Mouse (Mus musculus) C2C12 (cell line): Measurements from ENCODE around the gene Anxa8. TPM values are rescaled to one million over a fixed set of nuclear protein-coding genes. Genes with fewer than 3 reads are reported as not detected.

ENCODE experiments used
- H3K27me3 ChIP-seq: one replicate; pipeline ENCODE4 v1.6.1; 2011; ENCODE audit not compliant: control insufficient read depth, insufficient read depth, insufficient read length
- H3K36me3 ChIP-seq: one replicate; pipeline ENCODE4 v1.6.1; 2011; ENCODE audit not compliant: control insufficient read depth, insufficient read depth
- H3K4me3 ChIP-seq: one replicate; pipeline ENCODE4 v1.5.1; 2011; ENCODE audit warnings: mild to moderate bottlenecking, control low read depth; ENCODE audit not compliant: poor library complexity, insufficient read depth, severe bottlenecking
- H3K79me2 ChIP-seq: one replicate; pipeline ENCODE4 v1.6.1; 2011; ENCODE audit not compliant: control insufficient read depth, insufficient read depth
- H3K79me3 ChIP-seq: one replicate; pipeline ENCODE4 v1.6.1; 2011; ENCODE audit warnings: low read depth, control low read depth
- H3ac ChIP-seq: one replicate; pipeline ENCODE3; 2011; ENCODE audit warnings: low read depth; ENCODE audit not compliant: control insufficient read depth, insufficient read length
- CEBPB ChIP-seq: IDR thresholded peaks from one replicate; pipeline ENCODE4 v1.6.1; 2011; ENCODE audit warnings: low read depth, mild to moderate bottlenecking, control low read depth, moderate library complexity
- CTCF ChIP-seq: IDR thresholded peaks from one replicate; pipeline ENCODE4 v1.5.1; 2011; ENCODE audit not compliant: control insufficient read depth, insufficient read depth, insufficient read length
- FOSL1 ChIP-seq: IDR thresholded peaks from one replicate; pipeline ENCODE4 v1.8.0; 2011; ENCODE audit warnings: mild to moderate bottlenecking, low read length; ENCODE audit not compliant: poor library complexity, insufficient read depth, severe bottlenecking
- MAX ChIP-seq: IDR thresholded peaks from one replicate; pipeline ENCODE4 v1.6.1; 2011; ENCODE audit warnings: mild to moderate bottlenecking, control low read depth
- MYOD1 ChIP-seq: IDR thresholded peaks from one replicate; pipeline ENCODE4 v1.6.1; 2011; ENCODE audit warnings: low read depth; ENCODE audit not compliant: control insufficient read depth, insufficient read length
- MYOG ChIP-seq: IDR thresholded peaks from one replicate; pipeline ENCODE4 v1.6.1; 2011; ENCODE audit not compliant: control insufficient read depth, insufficient read length; ENCODE audit errors: extremely low read depth
- USF1 ChIP-seq: IDR thresholded peaks from one replicate; pipeline ENCODE4 v1.6.1; 2011; ENCODE audit warnings: low read depth, mild to moderate bottlenecking, control low read depth, moderate library complexity
- polyA plus RNA-seq: library from polyadenylated mRNA; unstranded; fragments of >200 nt; fragmentation: generic; extraction: Trizol; gene quantifications from one replicate; pipeline ENCODE4 v1.2.1, GENCODE M21; 2012; ENCODE audit warnings: missing spikeins

Anxa8 gene
- polyA plus RNA-seq, 1 experiment, result 33.1 TPM

- TF ChIP-seq CEBPB (no peak), CTCF (no peak), MAX (peak; percentile 76), MYOG (no peak), MYOD1 (no peak), USF1 (no peak), FOSL1 (peak; percentile 32)
- Histone ChIP-seq H3ac (no peak overlapping the region), H3K79me3 (peaks cover 9% of the 10 kb centered on the region), H3K4me3 (no peak overlapping the region), H3K36me3 (peaks cover 23% of the 10 kb centered on the region), H3K27me3 (no peaks in the 10 kb centered on the region), H3K79me2 (peaks cover 32% of the 10 kb centered on the region)
Measured at GRCm38 (mm10) chr14:34089796-34090195, 4.0 kb downstream of the Anxa8 start.

- Histone ChIP-seq H3K36me3 (peaks cover 23% of the 10 kb centered on the region), H3K27me3 (no peaks in the 10 kb centered on the region)
- TF ChIP-seq CTCF (no peak), MYOG (no peak), MAX (no peak), USF1 (no peak), CEBPB (no peak), FOSL1 (no peak), MYOD1 (no peak)
Measured at GRCm38 (mm10) chr14:34091475-34091874, 5.7 kb downstream of the Anxa8 start.

GRCm38 (mm10) chr14:34092856-34093255 lies 7.1 kb downstream of the Anxa8 start:
- no peak overlapping the region for H3K4me3 ChIP-seq
- H3K79me3 ChIP-seq, result peaks cover 7% of the 10 kb centered on the region
- peaks cover 18% of the 10 kb centered on the region for H3K79me2 ChIP-seq
- peaks cover 23% of the 10 kb centered on the region for H3K36me3 ChIP-seq
- no peak for TF ChIP-seq MYOG
- TF ChIP-seq USF1, result no peak
- TF ChIP-seq MYOD1, result no peak
- no peak for TF ChIP-seq MAX
- TF ChIP-seq CTCF, result no peak
- no peak overlapping the region for H3ac ChIP-seq
- H3K27me3 ChIP-seq, result no peaks in the 10 kb centered on the region

More at GRCm38 (mm10) chr14:34091475-34091874, 5.7 kb downstream of the Anxa8 start:
- Histone ChIP-seq H3K79me2 (peaks cover 26% of the 10 kb centered on the region), H3ac (no peak overlapping the region), H3K4me3 (no peak overlapping the region), H3K79me3 (peaks cover 7% of the 10 kb centered on the region)

- no peak overlapping the region for H3K4me3 ChIP-seq
- peaks cover 24% of the 10 kb centered on the region for H3K36me3 ChIP-seq
- no peak overlapping the region for H3ac ChIP-seq
- peaks cover under 1% of the 10 kb centered on the region for H3K79me2 ChIP-seq
- TF ChIP-seq MYOD1, result no peak
- no peak for TF ChIP-seq USF1
- no peak for TF ChIP-seq CEBPB
- TF ChIP-seq MYOG, result no peak
- no peak for TF ChIP-seq FOSL1
- TF ChIP-seq CTCF, result no peak
- TF ChIP-seq MAX, result no peak
- no peaks in the 10 kb centered on the region for H3K79me3 ChIP-seq
- no peaks in the 10 kb centered on the region for H3K27me3 ChIP-seq
Measured at GRCm38 (mm10) chr14:34096161-34096560, 10.4 kb downstream of the Anxa8 start.

- Histone ChIP-seq H3K79me3 (no peaks in the 10 kb centered on the region), H3K36me3 (peaks cover 7% of the 10 kb centered on the region)
Measured at GRCm38 (mm10) chr14:34102601-34103000, 16.8 kb downstream of the Anxa8 start, which contains the start of gene A630023A22Rik. Gene A630023A22Rik (minus strand): TSS chr14:34102754.

GRCm38 (mm10) chr14:34103855-34104254 lies 18.1 kb downstream of the Anxa8 start:
- Histone ChIP-seq H3K79me2 (no peaks in the 10 kb centered on the region), H3K4me3 (no peak overlapping the region), H3K79me3 (no peaks in the 10 kb centered on the region), H3K27me3 (no peaks in the 10 kb centered on the region), H3K36me3 (peaks cover 7% of the 10 kb centered on the region), H3ac (no peak overlapping the region)
- TF ChIP-seq MYOG (no peak), MAX (no peak), FOSL1 (no peak), CEBPB (no peak), CTCF (no peak), MYOD1 (no peak), USF1 (no peak)

More at GRCm38 (mm10) chr14:34102601-34103000, 16.8 kb downstream of the Anxa8 start, which contains the start of gene A630023A22Rik:
- TF ChIP-seq MYOG (no peak), FOSL1 (no peak), CEBPB (no peak), MYOD1 (no peak), CTCF (no peak), MAX (no peak)
- H3K79me2 ChIP-seq, result no peaks in the 10 kb centered on the region
- no peak within 1 kb of the TSS for H3ac ChIP-seq
- H3K4me3 ChIP-seq, result no peak within 1 kb of the TSS
- H3K27me3 ChIP-seq, result no peaks in the 10 kb centered on the region
